Mouse (Mus musculus): ENCODE measurements around the gene Slc9a3r1.

GRCm38 (mm10) chr11:115128483-115128882, 34.7 kb upstream of the Slc9a3r1 start:
- TF ChIP-seq CTCF (IDR thresholded peaks at IDR 0.05; ENCODE audit: low read depth, low read length) (no peak), POLR2A (IDR thresholded peaks at IDR 0.05; ENCODE audit: extremely low read depth, insufficient read depth, low read length) (no peak)
